Mouse (Mus musculus) frontal cortex, postnatal 25 days (tissue): Measurements from ENCODE around the gene Mroh2b.

Source experiments
- DNase-seq, 2 experiments: peaks; one replicate each; pipeline ENCODE4 v3.0.0; 2022; ENCODE audit warnings: low spot score in 2 of 2

The Mroh2b gene

DNA sequence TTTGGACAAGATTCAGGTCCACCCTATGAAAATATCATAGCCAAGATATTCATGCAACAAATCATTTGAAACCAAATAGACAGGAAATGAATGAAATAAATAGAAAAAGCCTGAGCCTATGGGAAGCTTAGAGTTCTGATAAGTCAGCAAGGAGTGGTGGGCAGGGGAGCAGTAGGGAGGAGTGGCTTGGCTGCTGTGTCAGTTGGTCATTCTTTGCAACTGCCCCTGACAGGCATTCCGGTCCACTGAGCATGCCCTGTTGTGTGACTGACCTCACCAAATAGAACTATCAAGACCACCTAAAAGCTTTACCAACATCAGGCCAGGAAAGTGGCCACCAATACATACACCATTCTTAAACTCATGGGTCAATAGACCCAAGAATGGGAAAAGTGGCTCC, at the start of gene Mroh2b:
Gene Mroh2b (plus strand): TSS at position 301 of the 400 bp plus-strand sequence.
- DNase-seq: no peak

- no peak for DNase-seq
These were observed 48.5 kb upstream of the Mroh2b start for GRCm38 (mm10) chr15:4850015-4850414.

- DNase-seq: no peak
These were observed 3.6 kb upstream of the Mroh2b start for GRCm38 (mm10) chr15:4894962-4895361.

GRCm38 (mm10) chr15:4934731-4935130, 36.2 kb downstream of the Mroh2b start:
- DNase-seq: no peak

- DNase-seq: no peak
These were observed 74.8 kb downstream of the Mroh2b start for GRCm38 (mm10) chr15:4973355-4973754.

GRCm38 (mm10) chr15:5002903-5003302, 104.4 kb downstream of the Mroh2b start:
- no peak for DNase-seq

- DNase-seq: no peak
These were observed 105.1 kb downstream of the Mroh2b start for GRCm38 (mm10) chr15:5003503-5004196.

DNA sequence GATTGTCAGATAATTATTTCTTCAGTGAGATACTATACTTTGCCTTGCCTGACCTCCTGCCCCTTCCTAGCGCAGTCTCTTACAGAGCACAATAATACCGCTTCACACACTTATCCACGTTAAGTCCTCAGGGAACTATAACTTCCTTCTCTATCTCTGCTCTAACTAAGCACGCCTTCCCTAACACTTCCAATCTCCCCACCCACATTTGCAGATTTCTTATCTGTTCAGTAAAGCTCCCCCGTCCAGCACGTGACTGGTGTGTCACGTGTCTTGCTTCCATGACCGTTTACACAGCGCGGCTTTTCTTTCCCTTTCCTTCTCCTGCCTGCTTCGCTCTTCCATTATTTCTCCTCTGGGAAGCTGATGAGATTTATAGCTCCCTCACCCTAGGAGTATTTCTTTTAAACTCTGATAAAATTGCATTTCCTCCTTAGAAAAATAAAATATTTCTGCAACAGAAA, 111.1 kb downstream of the Mroh2b start:
- DNase-seq: no peak
